Mouse (Mus musculus): Measurements from ENCODE around the gene Tstd3. TPM values are rescaled to one million over a fixed set of nuclear protein-coding genes. Genes with fewer than 3 reads are reported as not detected.

The Tstd3 gene
- polyA plus RNA-seq (2015; fragmentation: Nextera tagmentation; extraction: Ambion mirVana) = 17.5 and 20.9 TPM in 2 replicates

DNA sequence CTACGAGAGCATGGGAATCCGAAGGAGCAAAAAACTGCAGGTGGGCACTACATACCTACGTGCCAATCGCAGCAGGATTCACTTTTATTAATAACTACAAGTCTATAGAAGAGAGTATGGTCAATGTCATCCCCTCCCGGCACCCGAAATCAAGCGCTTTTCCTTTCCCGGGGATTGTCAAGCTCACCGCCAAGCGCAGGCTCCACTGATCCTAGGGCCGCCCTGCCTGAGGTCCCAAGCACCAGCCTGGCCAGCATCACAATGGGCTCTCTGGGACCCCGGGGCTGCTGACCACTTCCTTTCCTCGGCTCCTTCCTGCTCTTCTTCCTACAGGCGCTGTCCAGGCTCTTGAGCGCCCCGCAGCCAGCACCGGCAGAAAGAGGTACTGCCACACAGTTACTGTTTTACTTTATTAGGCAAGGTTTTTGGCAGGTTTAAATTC is at the start of gene Tstd3, which contains the start of gene Usp45:
Gene Tstd3, minus strand, starts transcription at position 350 of the 442 bp plus-strand sequence.
Gene Usp45, plus strand, starts transcription at position 294 of the 442 bp plus-strand sequence.
- peak within 1 kb of the TSS; percentile 43 for H3K27ac ChIP-seq
- H3K9me3 ChIP-seq (replicated peaks) = no peaks in the 10 kb centered on the region
- H3K27me3 ChIP-seq = no peaks in the 10 kb centered on the region
- WGBS (ENCODE audit: insufficient replicate concordance) = 2% methylated on average over 17 of the region's 17 CpGs
- H3K4me1 ChIP-seq (replicated peaks) = peaks cover 9% of the 10 kb centered on the region
- peak within 1 kb of the TSS; percentile 68 for H3K4me2 ChIP-seq
- peak; percentile 72 for DNase-seq
- H3K4me3 ChIP-seq (replicated peaks) = peak within 1 kb of the TSS; percentile 68
- ATAC-seq (ENCODE audit: low read depth) = peak; percentile 87
- H3K36me3 ChIP-seq = no peaks in the 10 kb centered on the region
- peak within 1 kb of the TSS; percentile 79 for H3K9ac ChIP-seq

DNA sequence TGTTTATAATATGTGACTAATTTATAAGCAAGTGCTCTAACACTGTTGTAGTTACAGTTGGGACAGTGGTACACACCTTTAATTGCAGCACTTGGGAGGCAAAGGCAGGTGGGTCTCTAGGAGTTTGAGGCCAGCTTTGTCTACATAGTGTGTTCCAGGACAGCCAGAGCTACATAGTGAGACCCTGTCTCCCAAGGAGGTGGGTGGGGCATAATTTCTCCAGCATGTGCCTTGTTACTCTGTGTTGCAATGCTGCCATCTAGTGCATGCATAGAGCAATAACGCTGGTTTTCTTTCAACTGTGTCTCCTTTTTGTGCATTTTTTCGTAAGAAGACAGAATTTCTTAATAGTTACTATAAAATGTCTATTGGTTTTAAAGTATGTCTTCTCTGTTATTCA is 47.0 kb upstream of the Tstd3 start:
- Histone ChIP-seq H3K4me2 (no peak overlapping the region), H3K27ac (no peak overlapping the region), H3K9ac (no peak overlapping the region), H3K27me3 (no peaks in the 10 kb centered on the region), H3K4me3 (replicated peaks) (no peak overlapping the region), H3K36me3 (peaks cover 75% of the 10 kb centered on the region), H3K4me1 (replicated peaks) (no peaks in the 10 kb centered on the region), H3K9me3 (replicated peaks) (no peaks in the 10 kb centered on the region)
- 0 out of 2 replicates have a peak, but pooled peaks have one; percentile 51 for ATAC-seq (ENCODE audit: low read depth)
- 45% methylated on average over 2 of the region's 2 CpGs for WGBS (ENCODE audit: insufficient replicate concordance)
- peak; percentile 38 for DNase-seq

DNA sequence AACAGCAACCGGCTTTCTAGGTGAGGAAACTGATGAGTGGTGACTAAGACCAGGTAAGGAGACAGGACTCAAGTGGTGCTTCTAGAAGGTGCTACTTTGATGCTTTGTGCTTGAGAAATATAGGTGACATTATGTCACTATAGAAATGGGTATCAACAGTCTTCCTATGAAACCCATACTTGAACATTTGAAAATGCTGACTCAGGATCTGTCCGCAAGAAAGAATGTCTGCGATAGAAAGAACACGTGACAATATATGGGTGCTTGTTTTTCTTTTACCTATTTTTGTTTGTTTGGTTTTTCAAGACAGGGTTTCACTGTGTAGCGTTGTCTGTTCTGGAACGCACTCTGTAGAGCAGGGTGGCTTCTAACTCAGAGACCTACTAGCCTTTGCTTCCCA is 45.6 kb upstream of the Tstd3 start:
- Histone ChIP-seq H3K4me3 (replicated peaks) (no peak overlapping the region), H3K9ac (no peak overlapping the region), H3K27me3 (no peaks in the 10 kb centered on the region), H3K27ac (no peak overlapping the region), H3K9me3 (replicated peaks) (no peaks in the 10 kb centered on the region), H3K4me2 (no peak overlapping the region), H3K4me1 (replicated peaks) (no peaks in the 10 kb centered on the region), H3K36me3 (peaks cover 71% of the 10 kb centered on the region)
- WGBS (ENCODE audit: insufficient replicate concordance) = 87% methylated on average over 6 of the region's 6 CpGs
- ATAC-seq (ENCODE audit: low read depth) (no peak), DNase-seq (no peak)

DNA sequence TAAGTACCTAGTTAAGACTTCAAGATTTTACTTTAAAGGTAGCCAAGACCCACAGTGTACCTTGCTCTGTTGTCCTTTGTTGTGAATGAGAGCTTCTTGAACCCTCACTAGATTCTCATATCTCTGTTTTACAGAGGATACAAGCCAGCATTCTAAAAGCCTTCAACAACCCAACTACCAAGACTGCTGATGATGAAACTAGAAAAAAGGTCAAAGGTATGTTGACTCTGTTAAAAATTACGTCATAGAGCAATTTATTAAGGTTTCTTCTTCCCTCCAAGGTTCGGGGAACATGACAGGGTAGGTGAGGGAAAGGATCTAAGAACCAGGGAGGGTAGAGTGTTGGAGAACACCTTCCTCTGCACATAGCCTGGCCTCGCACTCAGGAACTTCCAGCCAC is 43.6 kb upstream of the Tstd3 start:
- ATAC-seq (ENCODE audit: low read depth) (no peak), DNase-seq (no peak)
- peaks cover 73% of the 10 kb centered on the region for H3K36me3 ChIP-seq

DNA sequence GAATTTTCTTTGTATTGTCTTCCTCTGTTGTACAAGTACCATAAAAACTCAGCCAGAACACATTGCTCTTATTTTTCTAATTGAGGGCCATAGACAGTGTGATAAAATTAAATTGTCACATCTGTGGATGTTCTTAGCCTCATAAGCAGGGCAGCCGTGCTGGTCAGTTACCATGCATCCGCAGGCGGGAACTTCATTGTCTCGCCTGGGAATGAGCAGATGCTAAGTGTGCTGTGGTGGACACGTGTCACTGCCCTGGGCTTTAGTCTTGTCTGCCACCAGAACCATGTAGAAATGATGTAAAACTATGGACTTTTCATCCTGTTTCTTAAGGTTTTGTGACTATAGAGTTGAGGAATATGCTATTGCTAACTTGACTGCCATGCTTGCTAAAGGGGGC is 40.2 kb upstream of the Tstd3 start:
- H3K27ac ChIP-seq = no peak overlapping the region
- no peaks in the 10 kb centered on the region for H3K27me3 ChIP-seq
- H3K4me3 ChIP-seq (replicated peaks) = no peak overlapping the region
- ATAC-seq (ENCODE audit: low read depth) (no peak), DNase-seq (no peak)
- H3K4me2 ChIP-seq = no peak overlapping the region
- no peaks in the 10 kb centered on the region for H3K4me1 ChIP-seq (replicated peaks)
- no peaks in the 10 kb centered on the region for H3K9me3 ChIP-seq (replicated peaks)
- peaks cover 78% of the 10 kb centered on the region for H3K36me3 ChIP-seq
- 82% methylated on average over 5 of the region's 5 CpGs for WGBS (ENCODE audit: insufficient replicate concordance)
- H3K9ac ChIP-seq = no peak overlapping the region

More for the DNA sequence above, 43.6 kb upstream of the Tstd3 start:
- H3K9me3 ChIP-seq (replicated peaks) = no peaks in the 10 kb centered on the region
- no peak overlapping the region for H3K9ac ChIP-seq
- H3K4me3 ChIP-seq (replicated peaks) = no peak overlapping the region
- no peaks in the 10 kb centered on the region for H3K4me1 ChIP-seq (replicated peaks)
- no peak overlapping the region for H3K27ac ChIP-seq
- H3K4me2 ChIP-seq = no peak overlapping the region
- 88% methylated on average over 3 of the region's 3 CpGs for WGBS (ENCODE audit: insufficient replicate concordance)
- H3K27me3 ChIP-seq = no peaks in the 10 kb centered on the region

DNA sequence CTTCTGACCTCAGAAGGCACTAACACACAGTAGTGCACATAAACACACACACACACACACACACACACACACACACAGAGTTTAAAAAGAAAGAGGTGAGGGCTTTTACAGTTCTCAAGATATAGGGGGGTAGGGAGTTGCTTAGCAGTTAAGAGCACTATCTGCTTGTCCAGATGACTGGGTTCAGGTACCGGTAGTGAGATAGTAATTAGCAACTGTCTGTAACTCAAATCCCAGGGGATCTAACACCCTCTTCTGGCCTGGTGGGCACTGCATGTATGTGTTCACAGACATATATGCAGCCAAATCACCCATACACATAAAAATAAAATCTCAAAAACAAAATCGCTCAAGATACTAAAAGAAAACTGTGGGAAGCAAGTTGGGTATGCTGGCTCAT is 34.6 kb upstream of the Tstd3 start:
- Histone ChIP-seq H3K4me2 (no peak overlapping the region), H3K4me1 (replicated peaks) (peaks cover 8% of the 10 kb centered on the region), H3K36me3 (peaks cover 83% of the 10 kb centered on the region), H3K9me3 (replicated peaks) (no peaks in the 10 kb centered on the region), H3K9ac (no peak overlapping the region), H3K27ac (peak overlapping the region; percentile 41; the same call in 1 of the 2 replicates), H3K4me3 (replicated peaks) (no peak overlapping the region), H3K27me3 (no peaks in the 10 kb centered on the region)
- WGBS (ENCODE audit: insufficient replicate concordance) = 61% methylated on average over 2 of the region's 2 CpGs
- ATAC-seq (ENCODE audit: low read depth) (peak; percentile 90), DNase-seq (peak; percentile 27)

DNA sequence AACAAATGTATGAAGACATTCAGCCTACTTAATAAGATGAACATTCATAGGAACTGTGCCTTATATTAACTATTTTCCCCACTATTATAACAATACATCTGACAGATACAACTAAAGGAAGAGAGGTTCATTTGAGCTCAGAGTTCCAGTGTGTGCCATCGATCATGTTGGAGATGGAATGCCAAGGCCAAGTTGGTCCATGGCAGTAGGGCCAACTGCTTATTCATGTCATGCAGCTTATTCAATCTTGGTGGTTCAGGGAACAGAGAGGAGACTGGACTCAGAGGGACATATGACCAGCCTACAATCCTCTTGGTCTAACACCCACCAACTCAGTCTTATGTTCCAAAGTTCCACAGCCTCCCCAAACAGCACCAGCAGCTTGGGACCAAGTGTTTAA is 34.0 kb upstream of the Tstd3 start:
- peaks cover 83% of the 10 kb centered on the region for H3K36me3 ChIP-seq
- WGBS (ENCODE audit: insufficient replicate concordance) = 89% methylated on average over 1 of the region's 1 CpGs

DNA sequence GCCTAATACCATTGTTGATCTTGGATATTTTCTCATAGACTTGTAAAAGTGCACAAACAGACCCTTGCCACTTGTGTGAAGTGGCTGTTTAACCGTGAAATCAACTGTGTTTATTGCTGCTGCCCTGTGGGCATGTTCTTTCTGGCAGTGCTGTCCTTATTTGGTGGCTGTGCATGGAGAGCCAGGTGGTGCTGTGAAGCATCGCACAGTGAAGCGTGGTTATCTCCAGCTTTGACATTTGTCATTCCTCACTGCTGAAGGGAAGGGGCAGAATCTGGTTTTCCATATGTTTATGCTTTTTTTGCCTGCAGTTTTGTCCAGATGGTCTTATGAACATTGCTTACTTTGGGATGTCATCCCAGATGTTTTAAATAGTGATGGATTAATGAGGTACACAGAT is 26.6 kb upstream of the Tstd3 start:
- Histone ChIP-seq H3K27ac (no peak overlapping the region), H3K9me3 (replicated peaks) (no peaks in the 10 kb centered on the region), H3K9ac (no peak overlapping the region), H3K27me3 (no peaks in the 10 kb centered on the region), H3K36me3 (peaks cover 63% of the 10 kb centered on the region), H3K4me2 (no peak overlapping the region), H3K4me3 (replicated peaks) (no peak overlapping the region), H3K4me1 (replicated peaks) (peaks cover 4% of the 10 kb centered on the region; the same call in 1 of the 2 replicates)
- no peak for DNase-seq
- ATAC-seq (ENCODE audit: low read depth) = no peak
- 75% methylated on average over 3 of the region's 3 CpGs for WGBS (ENCODE audit: insufficient replicate concordance)

More for the DNA sequence above, 34.0 kb upstream of the Tstd3 start:
- H3K9me3 ChIP-seq (replicated peaks) = no peaks in the 10 kb centered on the region
- H3K4me3 ChIP-seq (replicated peaks) = no peak overlapping the region
- no peaks in the 10 kb centered on the region for H3K27me3 ChIP-seq
- H3K4me2 ChIP-seq = no peak overlapping the region
- no peak for ATAC-seq (ENCODE audit: low read depth)
- H3K9ac ChIP-seq = no peak overlapping the region
- no peak for DNase-seq
- H3K4me1 ChIP-seq (replicated peaks) = peaks cover 8% of the 10 kb centered on the region
- H3K27ac ChIP-seq = peak overlapping the region; percentile 41

DNA sequence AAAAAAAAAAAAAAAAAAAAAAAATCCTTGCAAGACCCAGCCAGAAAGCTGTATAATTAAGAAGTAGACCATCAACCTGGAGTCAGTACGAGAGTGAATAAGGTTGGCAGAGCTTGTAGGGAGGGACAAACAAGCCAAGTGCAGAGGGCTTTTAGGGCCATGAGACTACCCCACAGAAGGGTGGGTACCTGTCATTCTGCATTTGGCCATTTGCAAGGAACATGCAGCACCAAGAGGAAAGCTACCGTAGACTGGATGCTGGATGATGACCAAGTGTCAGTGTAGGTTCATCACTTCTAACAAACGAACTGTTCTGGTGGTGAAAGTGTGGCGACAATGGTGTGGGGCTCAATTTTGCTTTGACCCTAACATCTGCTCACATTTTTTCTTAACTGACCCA is 22.8 kb upstream of the Tstd3 start:
- DNase-seq = no peak
- Histone ChIP-seq H3K9ac (no peak overlapping the region), H3K36me3 (peaks cover 66% of the 10 kb centered on the region), H3K4me2 (no peak overlapping the region), H3K4me1 (replicated peaks) (peaks cover 21% of the 10 kb centered on the region), H3K4me3 (replicated peaks) (no peak overlapping the region), H3K27me3 (no peaks in the 10 kb centered on the region), H3K27ac (no peak overlapping the region), H3K9me3 (replicated peaks) (no peaks in the 10 kb centered on the region)
- ATAC-seq (ENCODE audit: low read depth) = no peak
- 85% methylated on average over 4 of the region's 4 CpGs for WGBS (ENCODE audit: insufficient replicate concordance)

DNA sequence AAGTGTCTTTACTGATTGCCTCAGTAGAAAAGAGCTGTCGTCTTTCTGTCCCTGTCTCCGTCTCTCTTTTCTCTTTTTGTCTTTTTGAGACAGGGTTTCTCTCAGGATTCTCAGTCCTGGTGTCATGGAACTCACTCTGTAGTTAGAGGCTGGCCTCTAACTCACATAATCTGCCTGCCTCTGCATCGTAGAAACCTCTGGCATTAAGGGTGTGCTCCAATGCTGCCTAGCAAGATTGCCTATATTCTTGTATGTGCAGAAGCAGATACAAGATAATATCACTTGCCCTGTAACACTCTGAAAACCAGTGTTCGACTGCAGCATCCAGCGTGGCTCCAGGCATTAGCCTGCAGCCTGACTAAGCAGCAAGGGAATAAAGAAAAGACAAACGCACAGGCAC is 21.9 kb upstream of the Tstd3 start:
- no peaks in the 10 kb centered on the region for H3K27me3 ChIP-seq
- H3K4me1 ChIP-seq (replicated peaks) = peaks cover 30% of the 10 kb centered on the region
- no peak overlapping the region for H3K27ac ChIP-seq
- 69% methylated on average over 6 of the region's 6 CpGs for WGBS (ENCODE audit: insufficient replicate concordance)
- no peak overlapping the region for H3K9ac ChIP-seq
- no peak overlapping the region for H3K4me3 ChIP-seq (replicated peaks)
- H3K9me3 ChIP-seq (replicated peaks) = no peaks in the 10 kb centered on the region
- DNase-seq (no peak), ATAC-seq (ENCODE audit: low read depth) (peak; percentile 77)
- H3K4me2 ChIP-seq = no peak overlapping the region
- H3K36me3 ChIP-seq = peaks cover 76% of the 10 kb centered on the region

DNA sequence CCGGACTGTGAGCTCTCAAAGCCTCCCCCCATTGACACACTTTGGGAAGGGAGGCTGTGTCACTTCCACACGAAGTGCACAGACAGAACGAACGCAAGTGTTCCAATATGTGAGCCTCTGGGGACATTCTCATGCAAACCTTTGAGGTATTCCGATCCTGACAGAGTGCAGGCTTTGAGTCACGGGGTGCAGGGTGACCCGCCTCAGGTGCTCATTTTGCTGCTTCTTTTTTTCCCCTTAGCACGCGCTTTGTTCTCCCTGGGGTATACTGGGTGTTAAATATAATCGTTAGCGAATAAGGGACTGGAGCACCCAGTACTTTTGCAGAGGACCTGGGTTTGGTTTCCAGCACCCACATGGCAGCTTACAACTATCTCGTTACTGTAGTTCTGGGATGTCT is 19.3 kb upstream of the Tstd3 start:
- H3K9ac ChIP-seq = no peak overlapping the region
- no peak for DNase-seq
- H3K9me3 ChIP-seq (replicated peaks) = no peaks in the 10 kb centered on the region
- H3K27me3 ChIP-seq = no peaks in the 10 kb centered on the region
- WGBS (ENCODE audit: insufficient replicate concordance) = 91% methylated on average over 12 of the region's 12 CpGs
- no peak overlapping the region for H3K4me3 ChIP-seq (replicated peaks)
- H3K27ac ChIP-seq = no peak overlapping the region
- H3K4me2 ChIP-seq = no peak overlapping the region
- no peak for ATAC-seq (ENCODE audit: low read depth)
- H3K4me1 ChIP-seq (replicated peaks) = peaks cover 52% of the 10 kb centered on the region
- H3K36me3 ChIP-seq = peaks cover 87% of the 10 kb centered on the region

Data from liver, embryonic 13.5 days (tissue).